Mouse (Mus musculus) liver, postnatal 0 days (tissue): Measurements from ENCODE around the gene Rgs9.

Experiments
- CTCF ChIP-seq: sonication (generic); IDR thresholded peaks from 2 replicates; pipeline ENCODE4 v1.5.1; 2016; ENCODE audit warnings: antibody characterized with exemption, low read depth
- EP300 ChIP-seq: IDR thresholded peaks from 2 replicates; pipeline ENCODE4 v1.6.1; 2016; ENCODE audit warnings: antibody characterized with exemption, low read depth, mild to moderate bottlenecking

DNA sequence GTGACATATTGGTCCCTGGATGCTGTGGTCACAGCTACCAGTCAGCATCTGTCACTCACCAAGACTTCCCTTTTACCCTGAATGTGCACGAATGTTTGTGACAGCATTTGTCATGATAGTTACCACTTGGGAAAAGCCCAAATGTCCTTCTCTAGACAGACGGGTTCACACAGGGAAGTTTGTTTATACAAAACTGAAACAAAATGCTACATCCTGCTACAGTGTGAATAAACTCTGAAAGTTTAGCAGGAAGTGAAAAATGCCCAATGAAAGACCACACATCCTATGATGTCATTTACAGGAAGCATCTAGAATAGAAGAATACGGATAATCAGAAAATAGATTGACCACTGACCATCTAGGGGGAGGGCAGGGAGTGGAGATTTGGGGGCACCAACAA is 51.0 kb downstream of the Rgs9 start:
- TF ChIP-seq CTCF (no peak), EP300 (no peak)
